8 mouse cellular contexts compared by ENCODE assay signal in genomic region chr7:71383341-71384130, GRCm38 (mm10). TPM values are rescaled to one million over a fixed set of nuclear protein-coding genes. Genes with fewer than 3 reads are reported as not detected.
DNase-seq lines count a peak whose midpoint lies in the region; ATAC-seq and TF ChIP-seq lines count a peak whose summit lies in the region.

No protein-coding gene starts in this region.

- H3K9me3 ChIP-seq in limb, embryonic 15.5 days: no peaks in the 10 kb centered on the region
- H3K9me3 ChIP-seq in neural tube, embryonic 12.5 days: no peaks in the 10 kb centered on the region

- no peak for ATAC-seq in limb, embryonic 15.5 days (ENCODE audit: insufficient number of reproducible peaks, low FRiP score, low TSS enrichment, low read depth)
- ATAC-seq in neural tube, embryonic 12.5 days (ENCODE audit: low FRiP score, low read depth): peak; percentile 85

- H3K4me1 ChIP-seq in limb, embryonic 15.5 days: peaks cover 9% of the 10 kb centered on the region; the same call in 1 of the 2 replicates
- peaks cover 53% of the 10 kb centered on the region for H3K4me1 ChIP-seq in neural tube, embryonic 12.5 days

- H3K27ac ChIP-seq in limb, embryonic 15.5 days: peak overlapping the region; percentile 43; the same call in 1 of the 2 replicates
- H3K27ac ChIP-seq in neural tube, embryonic 12.5 days: peak overlapping the region; percentile 60

- WGBS in limb, embryonic 15.5 days: 38% methylated on average over 20 of the region's 20 CpGs
- 8% methylated on average over 20 of the region's 20 CpGs for WGBS in neural tube, embryonic 12.5 days

- H3K27me3 ChIP-seq in limb, embryonic 15.5 days: no peaks in the 10 kb centered on the region
- no peaks in the 10 kb centered on the region for H3K27me3 ChIP-seq in neural tube, embryonic 12.5 days (replicated peaks)

- no peak for TF ChIP-seq POLR2A in brain, embryonic 14.5 days (IDR thresholded peaks at IDR 0.05; ENCODE audit: borderline replicate concordance, extremely low read depth, insufficient read depth, insufficient read length, poor library complexity, severe bottlenecking)

- TF ChIP-seq CTCF in brain, embryonic 14.5 days (IDR thresholded peaks at IDR 0.05; ENCODE audit: borderline replicate concordance, extremely low read depth, insufficient read depth, insufficient read length): no peak

- no peaks in the 10 kb centered on the region for H3K36me3 ChIP-seq in limb, embryonic 15.5 days
- H3K36me3 ChIP-seq in neural tube, embryonic 12.5 days: no peaks in the 10 kb centered on the region

- peak; percentile 64 for DNase-seq in NIH3T3 (ENCODE audit: low read depth)
- DNase-seq in brain, embryonic 14.5 days (ENCODE audit: low read depth): peak; percentile 93
- DNase-seq in heart, adult 9 months (ENCODE audit: low spot score in 2 of 2): peak; percentile 46 to 48
- peak; percentile 69 for DNase-seq in kidney, postnatal 10 days
- no peak for DNase-seq in c-Kit-positive CD71-positive TER-119-positive erythroid progenitor cells, embryonic 14.5 days (ENCODE audit: low spot score)
- no peak for DNase-seq in thymus, adult 18-20 months

- no peak overlapping the region for H3K4me2 ChIP-seq in limb, embryonic 15.5 days
- peak overlapping the region; percentile 42 for H3K4me2 ChIP-seq in neural tube, embryonic 12.5 days (replicated peaks)

- H3K9ac ChIP-seq in limb, embryonic 15.5 days: no peak overlapping the region
- no peak overlapping the region for H3K9ac ChIP-seq in neural tube, embryonic 12.5 days

- no peak overlapping the region for H3K4me3 ChIP-seq in limb, embryonic 15.5 days
- no peak overlapping the region for H3K4me3 ChIP-seq in neural tube, embryonic 12.5 days

RNA-seq across cellular contexts. Expression of gene Gm10295, which starts 32.3 kb away (rescaled TPM):
- not detected in 2 replicates for polyA plus RNA-seq in brain, embryonic 14.5 days (2012; rRNA removed)
- not detected in 2 replicates for polyA plus RNA-seq in limb, embryonic 15.5 days (2015; fragmentation: Nextera tagmentation; extraction: Ambion mirVana)
- polyA plus RNA-seq in neural tube, embryonic 12.5 days (2016; fragmentation: Nextera tagmentation; extraction: Ambion mirVana): not detected in 2 replicates

Comparison
In these comparisons a context has a peak if more than half of its experiments do, and no peak if none do; other contexts are left out.
1. DNase-seq: peak in NIH3T3 (single experiment), brain, embryonic 14.5 days (single experiment), heart, adult 9 months (2 of 2) and kidney, postnatal 10 days (single experiment); none in c-Kit-positive CD71-positive TER-119-positive erythroid progenitor cells, embryonic 14.5 days (single experiment) and thymus, adult 18-20 months (0 of 2).